Comparison of ENCODE assay signal across 20 mouse cellular contexts in the genomic region with DNA sequence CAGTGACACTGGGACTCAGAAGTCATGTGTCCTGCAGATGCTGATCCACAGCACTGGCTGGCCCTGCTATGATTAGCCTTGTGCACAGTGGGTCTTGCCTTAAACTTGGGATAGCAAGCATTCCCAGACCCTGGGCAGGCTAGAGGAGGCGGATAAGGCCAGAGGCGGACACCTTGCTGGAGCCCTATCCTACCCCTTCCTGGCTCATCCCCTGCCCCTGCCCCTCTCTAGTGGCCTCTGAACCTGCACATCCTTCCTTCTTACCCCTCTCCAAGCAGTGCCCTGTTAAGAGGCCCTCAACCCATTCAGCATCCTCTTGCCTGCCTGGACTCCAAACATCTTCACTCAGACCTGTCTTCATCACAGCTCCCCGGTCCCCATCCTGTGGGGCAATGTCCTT. TPM values are rescaled to one million over a fixed set of nuclear protein-coding genes. Genes with fewer than 3 reads are reported as not detected.
A peak's percentile ranks its signal among the peaks of the same experiment; 100 is the strongest.
DNase-seq lines count a peak whose midpoint lies in the region; ATAC-seq lines count a peak whose summit lies in the region.
"Had no signal": no experiment of that assay in that cellular context is flagged by ENCODE, and none has a peak within 500 bp of the region (broad histone marks: within the 10 kb centered on the region; RNA-seq: fewer than 3 reads in every experiment).

No protein-coding gene starts in this region.

- no peak overlapping the region for H3K4me2 ChIP-seq in heart, embryonic 13.5 days
- no peak overlapping the region for H3K4me2 ChIP-seq in kidney, embryonic 14.5 days (replicated peaks; ENCODE audit: low read depth, low read length)
- H3K4me2 ChIP-seq in midbrain, embryonic 16.5 days (ENCODE audit: low read length) = no peak overlapping the region
- H3K4me2 ChIP-seq: embryonic facial prominence, embryonic 15.5 days; hindbrain, embryonic 15.5 days had no signal

- peaks cover 14% of the 10 kb centered on the region; the same call in 1 of the 2 replicates for H3K36me3 ChIP-seq in heart, embryonic 13.5 days
- H3K36me3 ChIP-seq in kidney, embryonic 14.5 days (ENCODE audit: control insufficient read depth, insufficient read depth, low read length) = no peaks in the 10 kb centered on the region
- H3K36me3 ChIP-seq in midbrain, embryonic 10.5 days = no peaks in the 10 kb centered on the region
- H3K36me3 ChIP-seq in midbrain, embryonic 16.5 days (ENCODE audit: control insufficient read depth, insufficient read depth, low read length) = peaks cover 5% of the 10 kb centered on the region
- H3K36me3 ChIP-seq: forebrain, embryonic 10.5 days; hindbrain, embryonic 10.5 days had no signal

- 89% methylated on average over 3 of the region's 3 CpGs for WGBS in heart, embryonic 13.5 days
- 94% methylated on average over 3 of the region's 3 CpGs for WGBS in kidney, embryonic 14.5 days
- 90% methylated on average over 3 of the region's 3 CpGs for WGBS in midbrain, embryonic 10.5 days
- WGBS in midbrain, embryonic 16.5 days = 91% methylated on average over 3 of the region's 3 CpGs

- H3K4me1 ChIP-seq in heart, embryonic 13.5 days = peaks cover 36% of the 10 kb centered on the region
- peaks cover 11% of the 10 kb centered on the region; the same call in 1 of the 2 replicates for H3K4me1 ChIP-seq in kidney, embryonic 14.5 days (ENCODE audit: control insufficient read depth, insufficient read depth, low read length)
- no peaks in the 10 kb centered on the region for H3K4me1 ChIP-seq in midbrain, embryonic 10.5 days
- H3K4me1 ChIP-seq in midbrain, embryonic 16.5 days (ENCODE audit: control insufficient read depth, insufficient read depth, low read length) = no peaks in the 10 kb centered on the region
- H3K4me1 ChIP-seq: embryonic facial prominence, embryonic 15.5 days had no signal

- peaks cover 7% of the 10 kb centered on the region; the same call in 1 of the 2 replicates for H3K9me3 ChIP-seq in heart, embryonic 13.5 days
- H3K9me3 ChIP-seq in kidney, embryonic 14.5 days (ENCODE audit: control insufficient read depth, low read length) = no peaks in the 10 kb centered on the region
- H3K9me3 ChIP-seq in midbrain, embryonic 10.5 days (replicated peaks) = no peaks in the 10 kb centered on the region
- H3K9me3 ChIP-seq in midbrain, embryonic 16.5 days (replicated peaks; ENCODE audit: control insufficient read depth, low read length, poor library complexity, severe bottlenecking) = no peaks in the 10 kb centered on the region
- H3K9me3 ChIP-seq: embryonic facial prominence, embryonic 15.5 days; forebrain, embryonic 10.5 days; hindbrain, embryonic 10.5 days; hindbrain, embryonic 15.5 days had no signal

- no peak for DNase-seq in heart, postnatal 10 days
- DNase-seq in kidney, adult 11 months = no peak
- DNase-seq in midbrain, embryonic 10.5 days (ENCODE audit: low spot score) = no peak
- DNase-seq in urinary bladder, postnatal 10 days (ENCODE audit: low spot score) = no peak
- DNase-seq: adrenal gland, adult 2 months; adrenal gland, postnatal 25 days; cerebellum, adult 2 months; cerebellum, postnatal 10 days; gastrocnemius, postnatal 10 days had no signal

- no peaks in the 10 kb centered on the region for H3K27me3 ChIP-seq in heart, embryonic 13.5 days (replicated peaks)
- no peaks in the 10 kb centered on the region for H3K27me3 ChIP-seq in kidney, embryonic 14.5 days (ENCODE audit: control insufficient read depth, insufficient read depth, low read length)
- no peaks in the 10 kb centered on the region for H3K27me3 ChIP-seq in midbrain, embryonic 10.5 days (ENCODE audit: low read depth, poor library complexity, severe bottlenecking)
- H3K27me3 ChIP-seq in midbrain, embryonic 16.5 days (ENCODE audit: control insufficient read depth, insufficient read depth, low read depth, low read length) = no peaks in the 10 kb centered on the region
- H3K27me3 ChIP-seq: embryonic facial prominence, embryonic 15.5 days; hindbrain, embryonic 15.5 days had no signal

- no peak for ATAC-seq in heart, embryonic 13.5 days (ENCODE audit: extremely low read depth, insufficient number of reproducible peaks, low FRiP score, low TSS enrichment)
- ATAC-seq in kidney, embryonic 14.5 days (ENCODE audit: low FRiP score, low TSS enrichment) = peak; percentile 46; the same call in 1 of the 2 replicates
- ATAC-seq in midbrain, embryonic 16.5 days = no peak
- ATAC-seq: forebrain, embryonic 14.5 days; inflammation-experienced regulatory T-cells, adult 6 months; intestine, postnatal 0 days had no signal

- intact Hi-C loops in heart, postnatal 10 days (cut with DNase I) = no loop called here

- peak overlapping the region; percentile 76; the same call in 1 of the 2 replicates for H3K27ac ChIP-seq in heart, embryonic 13.5 days (replicated peaks)
- no peak overlapping the region for H3K27ac ChIP-seq in kidney, embryonic 14.5 days (ENCODE audit: low read depth, low read length)
- 0 out of 2 replicates have a peak overlapping the region, but pooled peaks have one; percentile 33 for H3K27ac ChIP-seq in midbrain, embryonic 10.5 days (replicated peaks)
- no peak overlapping the region for H3K27ac ChIP-seq in midbrain, embryonic 16.5 days (ENCODE audit: low read length)
- H3K27ac ChIP-seq: embryonic facial prominence, embryonic 15.5 days; hindbrain, embryonic 10.5 days; hindbrain, embryonic 15.5 days had no signal

- H3K4me3 ChIP-seq in heart, embryonic 13.5 days = no peak overlapping the region
- H3K4me3 ChIP-seq in kidney, embryonic 14.5 days (ENCODE audit: low read length) = no peak overlapping the region
- no peak overlapping the region for H3K4me3 ChIP-seq in midbrain, embryonic 10.5 days
- no peak overlapping the region for H3K4me3 ChIP-seq in midbrain, embryonic 16.5 days (ENCODE audit: low read depth, low read length)
- H3K4me3 ChIP-seq: embryonic facial prominence, embryonic 15.5 days; erythroblast, embryonic 14.5 days; forebrain, embryonic 10.5 days; hindbrain, embryonic 10.5 days; hindbrain, embryonic 15.5 days had no signal

- no peak overlapping the region for H3K9ac ChIP-seq in heart, embryonic 13.5 days
- H3K9ac ChIP-seq in kidney, embryonic 14.5 days (ENCODE audit: low read depth, low read length) = no peak overlapping the region
- no peak overlapping the region for H3K9ac ChIP-seq in midbrain, embryonic 16.5 days (ENCODE audit: low read depth, low read length)
- H3K9ac ChIP-seq: embryonic facial prominence, embryonic 15.5 days; hindbrain, embryonic 15.5 days had no signal

RNA-seq across cellular contexts. Expression of gene Cd81, which starts 12.0 kb away (rescaled TPM):
- 750 and 845 TPM in 2 replicates for polyA plus RNA-seq in heart, embryonic 13.5 days (2015; fragmentation: Nextera tagmentation; extraction: Ambion mirVana)
- 100 to 1,000 TPM; 630 to 639 TPM for total RNA-seq in heart, postnatal 10 days (2021)
- polyA plus RNA-seq in kidney, embryonic 14.5 days (2014; fragmentation: Nextera tagmentation; extraction: Ambion mirVana) = 477 and 494 TPM in 2 replicates
- 267 and 279 TPM in 2 replicates for polyA plus RNA-seq in midbrain, embryonic 10.5 days (2016; fragmentation: Nextera tagmentation; extraction: Ambion mirVana)
- 364 and 411 TPM in 2 replicates for polyA plus RNA-seq in midbrain, embryonic 16.5 days (2015; fragmentation: Nextera tagmentation; extraction: Ambion mirVana)

RNA-seq across cellular contexts. Expression of gene Tssc4, which starts 28.5 kb away (rescaled TPM):
- 58.2 and 60.7 TPM in 2 replicates for polyA plus RNA-seq in heart, embryonic 13.5 days (2015; fragmentation: Nextera tagmentation; extraction: Ambion mirVana)
- 10 to 100 TPM; 24.9 to 26.3 TPM for total RNA-seq in heart, postnatal 10 days (2021)
- 74.4 and 95.1 TPM in 2 replicates for polyA plus RNA-seq in kidney, embryonic 14.5 days (2014; fragmentation: Nextera tagmentation; extraction: Ambion mirVana)
- 136 and 142 TPM in 2 replicates for polyA plus RNA-seq in midbrain, embryonic 10.5 days (2016; fragmentation: Nextera tagmentation; extraction: Ambion mirVana)
- 90.6 and 90.7 TPM in 2 replicates for polyA plus RNA-seq in midbrain, embryonic 16.5 days (2015; fragmentation: Nextera tagmentation; extraction: Ambion mirVana)

RNA-seq across cellular contexts. Expression of gene Tspan32, which starts 35.7 kb away (rescaled TPM):
- polyA plus RNA-seq in heart, embryonic 13.5 days (2015; fragmentation: Nextera tagmentation; extraction: Ambion mirVana) = 4.9 and 5.9 TPM in 2 replicates
- 1 to 10 TPM in 1 of 2 experiments, under 1 TPM in 1; 0.81 to 1.2 TPM for total RNA-seq in heart, postnatal 10 days (2021)
- 0.79 and 0.97 TPM in 2 replicates for polyA plus RNA-seq in kidney, embryonic 14.5 days (2014; fragmentation: Nextera tagmentation; extraction: Ambion mirVana)
- 4.7 and 6.0 TPM in 2 replicates for polyA plus RNA-seq in midbrain, embryonic 10.5 days (2016; fragmentation: Nextera tagmentation; extraction: Ambion mirVana)
- polyA plus RNA-seq in midbrain, embryonic 16.5 days (2015; fragmentation: Nextera tagmentation; extraction: Ambion mirVana) = 0.30 and 0.48 TPM in 2 replicates

RNA-seq across cellular contexts. Expression of gene Trpm5, which starts 53.9 kb away (rescaled TPM):
- 3.5 and 4.4 TPM in 2 replicates for polyA plus RNA-seq in heart, embryonic 13.5 days (2015; fragmentation: Nextera tagmentation; extraction: Ambion mirVana)
- under 1 TPM; 0.43 to 0.62 TPM for total RNA-seq in heart, postnatal 10 days (2021)
- polyA plus RNA-seq in kidney, embryonic 14.5 days (2014; fragmentation: Nextera tagmentation; extraction: Ambion mirVana) = 4.4 and 4.9 TPM in 2 replicates
- polyA plus RNA-seq in midbrain, embryonic 10.5 days (2016; fragmentation: Nextera tagmentation; extraction: Ambion mirVana) = 0.62 and 0.93 TPM in 2 replicates
- 1.5 and 1.8 TPM in 2 replicates for polyA plus RNA-seq in midbrain, embryonic 16.5 days (2015; fragmentation: Nextera tagmentation; extraction: Ambion mirVana)
- polyA plus RNA-seq: erythroblast, embryonic 14.5 days had no signal

Comparison
In these comparisons a context has a peak if more than half of its experiments do, and no peak if none do; other contexts are left out.
1. H3K27ac ChIP-seq: peak in heart, embryonic 13.5 days (single experiment) and midbrain, embryonic 10.5 days (single experiment); none in kidney, embryonic 14.5 days (single experiment) and midbrain, embryonic 16.5 days (single experiment).